Mouse (Mus musculus) frontal cortex, adult 2 months (tissue): ENCODE results near the gene Fam178b. TPM values are rescaled to one million over a fixed set of nuclear protein-coding genes. Genes with fewer than 3 reads are reported as not detected.
A peak's percentile ranks its signal among the peaks of the same experiment; 100 is the strongest.

Experiments used
- DNase-seq, 2 experiments: peaks; one replicate each; pipeline ENCODE4 v3.0.0; 2022; ENCODE audit warnings: low spot score in 1 of 2; ENCODE audit errors: extremely low spot score in 1 of 2
- polyA plus RNA-seq: library from polyadenylated mRNA; depleted of rRNA; stranded (reverse); fragments of >200 nt; gene quantifications from 2 replicates; pipeline ENCODE4 v1.2.3, GENCODE M21; 2012

Fam178b gene
- polyA plus RNA-seq, 1 experiment = 0.58 TPM

GRCm38 (mm10) chr1:36567818-36568603 is 115.0 kb downstream of the Fam178b start:
- no peak for DNase-seq

DNA sequence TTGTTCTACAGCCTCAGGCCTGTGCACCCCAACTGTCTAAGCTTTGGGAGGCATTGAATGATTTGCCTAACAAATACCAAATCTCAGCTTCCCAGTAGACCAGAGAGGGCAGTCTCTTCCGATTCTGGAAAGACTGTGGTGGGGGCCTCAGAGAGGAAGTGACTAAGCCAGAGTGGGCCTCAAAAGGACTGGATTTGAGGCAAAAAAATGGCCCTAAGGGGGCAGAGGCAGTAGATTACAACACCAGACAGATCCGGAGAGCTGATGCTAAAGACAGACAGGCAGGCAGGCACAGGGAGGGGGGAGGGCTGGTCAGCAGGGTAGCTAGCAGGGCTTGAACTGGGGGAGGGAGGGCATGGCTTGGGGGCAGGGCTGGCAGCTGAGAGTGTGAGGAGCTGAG is 116.6 kb downstream of the Fam178b start:
- no peak for DNase-seq

- no peak for DNase-seq
Measured at GRCm38 (mm10) chr1:36564101-36564500, 118.9 kb downstream of the Fam178b start.

DNA sequence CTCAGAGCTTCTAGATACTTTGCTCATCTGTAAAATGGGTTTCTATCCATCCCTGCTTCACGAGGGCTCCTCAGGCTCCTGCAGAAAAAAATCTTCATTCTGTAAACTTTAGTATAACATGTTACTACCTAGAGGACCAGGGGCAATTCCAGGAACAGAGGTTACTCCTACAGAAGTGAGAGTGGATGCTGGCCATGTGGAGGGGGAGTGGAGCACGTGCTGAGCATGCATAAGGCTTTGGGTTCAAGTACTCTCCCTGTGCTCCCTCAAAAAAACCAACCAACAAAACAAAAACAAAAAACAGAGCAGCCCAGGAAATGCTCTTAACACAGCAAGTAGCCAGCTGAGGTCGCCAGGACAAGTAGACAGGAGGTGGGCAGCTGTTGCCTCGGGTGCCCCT is 119.4 kb downstream of the Fam178b start:
- DNase-seq = no peak

GRCm38 (mm10) chr1:36563197-36563596 is 119.8 kb downstream of the Fam178b start:
- no peak for DNase-seq

- DNase-seq = no peak
Measured at GRCm38 (mm10) chr1:36562388-36562787, 120.6 kb downstream of the Fam178b start.

- no peak for DNase-seq
Measured at GRCm38 (mm10) chr1:36560903-36561302, 122.1 kb downstream of the Fam178b start.

- no peak for DNase-seq
Measured at GRCm38 (mm10) chr1:36559888-36560287, 123.1 kb downstream of the Fam178b start.

DNA sequence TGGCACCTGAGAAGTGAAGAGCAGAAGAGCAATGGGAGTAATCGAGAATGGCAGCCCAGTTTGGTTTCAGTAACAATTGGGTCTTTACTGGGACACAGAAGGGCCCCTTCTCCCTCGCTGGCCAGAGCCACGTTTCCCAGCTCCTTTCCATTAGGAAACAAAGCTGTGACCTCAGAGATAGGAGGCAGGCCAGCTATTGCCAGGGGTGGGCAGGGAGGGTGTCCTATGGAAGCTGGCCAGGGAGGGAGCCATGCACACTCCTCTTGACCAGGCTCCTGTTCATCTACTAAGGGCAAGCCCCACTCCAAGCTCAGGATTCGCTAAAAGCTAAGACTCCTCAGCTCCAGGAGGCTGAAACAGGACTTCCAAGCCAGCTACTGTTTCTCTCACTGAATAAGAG is 123.7 kb downstream of the Fam178b start:
- no peak for DNase-seq

- DNase-seq = peak in 1 of 2 experiments; percentile 74
Measured at GRCm38 (mm10) chr1:36558031-36558993, 124.7 kb downstream of the Fam178b start, which contains the start of gene Sema4c. TSS of gene Sema4c (minus strand) at chr1:36558349.

DNA sequence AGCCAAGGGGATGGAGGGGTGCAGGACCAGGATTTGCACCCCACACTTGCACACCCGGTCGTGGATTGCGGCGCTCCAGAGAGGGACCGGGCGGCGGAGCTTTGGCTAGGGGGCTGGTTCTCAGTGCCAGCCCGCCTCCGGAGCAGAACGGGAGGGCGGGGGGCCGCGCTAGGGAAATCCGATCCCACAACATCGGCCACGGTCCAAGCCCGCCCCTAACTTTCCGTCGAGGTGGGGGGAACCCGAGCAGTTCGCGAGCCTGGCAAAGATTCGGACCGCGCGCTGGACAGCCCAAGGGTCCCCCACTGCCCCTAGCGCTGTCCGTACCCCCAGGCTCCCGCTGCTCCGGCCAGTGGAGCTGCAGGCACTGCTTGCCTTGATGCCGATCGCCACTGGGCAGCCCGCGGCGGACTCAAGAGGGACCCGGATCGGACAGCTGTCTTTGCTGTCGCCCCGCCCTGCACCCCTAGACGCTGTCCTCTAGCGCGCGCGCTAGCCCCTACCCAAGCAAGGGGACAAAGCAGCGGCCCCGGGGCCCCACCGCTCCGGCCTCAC is 125.4 kb downstream of the Fam178b start:
- DNase-seq = peak in 1 of 2 experiments; percentile 71

DNA sequence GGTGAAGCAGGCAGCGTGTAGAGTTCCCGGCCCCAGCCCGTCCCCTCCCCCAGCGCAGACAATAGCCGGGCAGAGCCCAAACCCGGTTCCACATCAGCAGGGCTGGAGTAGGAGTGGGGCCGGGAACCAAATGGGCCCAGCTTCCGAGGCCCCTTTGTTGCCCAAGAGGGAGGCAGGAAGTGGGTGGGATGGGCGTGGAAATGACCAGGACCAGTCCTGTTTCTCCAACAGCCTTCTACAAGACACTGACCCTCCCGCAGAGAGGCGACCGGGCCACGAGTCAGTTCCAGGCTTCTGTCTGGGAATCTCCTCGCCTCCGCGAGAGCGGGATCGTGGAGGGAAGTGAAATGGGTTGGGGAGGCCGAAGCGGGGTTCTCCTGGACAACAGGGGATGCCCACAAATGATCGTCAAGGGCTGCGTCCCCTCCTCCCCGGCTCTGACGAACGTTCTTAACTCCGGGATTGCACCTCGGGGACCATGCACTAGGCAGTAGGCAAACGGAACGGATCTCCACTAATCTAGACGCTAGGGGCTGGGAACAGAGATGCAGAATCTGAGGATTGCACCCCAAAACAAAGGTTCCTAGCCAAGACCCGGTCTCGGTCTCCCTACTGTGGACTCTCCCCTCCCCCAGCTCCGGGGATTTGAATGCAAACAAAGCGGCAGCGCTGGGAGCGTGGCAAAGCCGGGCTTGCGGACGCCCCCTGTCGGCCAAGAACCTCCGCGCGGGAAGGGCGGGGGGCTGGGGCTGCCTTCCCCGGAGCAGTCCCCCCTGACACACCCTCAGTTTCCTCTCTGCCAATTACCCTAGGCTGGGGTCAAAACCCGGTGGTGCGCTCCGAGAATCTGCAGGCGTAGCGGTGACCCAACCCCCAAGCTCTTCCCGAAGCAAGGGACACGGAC is 126.2 kb downstream of the Fam178b start:
- peak; percentile 73 to 96 for DNase-seq

DNA sequence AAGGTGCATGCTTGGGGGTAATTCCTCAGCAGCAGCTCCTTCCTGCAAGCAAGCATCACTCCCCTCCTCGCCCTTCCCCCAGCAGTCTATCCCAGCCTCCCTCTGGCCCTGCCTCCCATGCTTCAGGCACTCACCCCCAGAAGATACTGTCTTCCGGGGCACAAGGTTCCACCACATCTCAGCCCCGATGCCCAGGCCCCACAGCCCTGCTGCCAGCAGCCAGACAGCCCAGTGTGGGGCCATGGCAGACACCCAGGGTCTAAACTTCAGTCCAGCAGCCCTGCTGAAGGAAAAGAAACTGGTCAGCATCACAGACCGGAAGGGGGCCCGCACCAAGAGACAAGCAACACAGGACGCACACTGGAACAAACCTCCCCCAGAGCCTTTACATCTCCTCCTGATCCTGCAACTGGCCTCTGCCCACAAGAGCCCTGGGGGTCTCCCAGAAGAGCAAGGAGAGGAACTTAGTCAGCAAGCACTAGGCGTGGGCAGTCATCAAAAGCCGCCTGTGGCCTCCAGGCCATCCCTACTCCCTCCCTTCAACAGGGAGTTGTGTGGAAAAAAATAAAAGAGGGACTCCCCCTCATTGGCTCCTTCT is 127.1 kb downstream of the Fam178b start:
- peak in 1 of 2 experiments; percentile 16 for DNase-seq

- DNase-seq = no peak
Measured at GRCm38 (mm10) chr1:36554633-36555399, 128.2 kb downstream of the Fam178b start.

DNA sequence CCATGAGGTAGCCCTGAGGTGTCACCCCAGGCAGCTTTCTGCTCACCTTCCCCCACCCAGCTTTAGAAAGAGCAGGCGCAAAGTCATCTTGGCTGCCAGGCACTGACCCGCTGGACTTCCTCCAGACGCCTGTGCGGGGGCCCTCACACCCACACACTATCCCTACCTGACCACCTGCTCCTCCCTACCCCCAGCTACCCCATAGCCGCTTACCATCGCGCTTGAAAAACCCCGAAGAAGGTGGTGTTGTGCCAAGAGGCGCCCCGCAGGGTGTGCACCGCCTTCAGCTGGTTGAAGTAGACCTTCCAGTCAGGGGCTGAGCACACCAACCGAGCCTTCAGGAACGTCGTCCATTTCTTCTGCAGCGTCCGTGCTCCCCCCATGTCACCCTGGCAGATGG is 130.5 kb downstream of the Fam178b start:
- no peak for DNase-seq

GRCm38 (mm10) chr1:36551904-36552303 is 131.1 kb downstream of the Fam178b start:
- DNase-seq = no peak

GRCm38 (mm10) chr1:36550075-36550863 is 132.7 kb downstream of the Fam178b start:
- no peak for DNase-seq

GRCm38 (mm10) chr1:36549491-36549890 is 133.5 kb downstream of the Fam178b start:
- no peak for DNase-seq
